Mouse (Mus musculus) erythroblast, embryonic 14.5 days (primary cell): ENCODE data around the gene Prrx2.

Experiments used
- GATA1 ChIP-seq: IDR thresholded peaks from 2 replicates; pipeline ENCODE4 v1.6.1; 2012; ENCODE audit warnings: low read length, inconsistent platforms, mixed read lengths
- TAL1 ChIP-seq: IDR thresholded peaks from 3 replicates; pipeline ENCODE4 v1.6.1; 2012; ENCODE audit warnings: low read length, inconsistent platforms, mixed read lengths

DNA sequence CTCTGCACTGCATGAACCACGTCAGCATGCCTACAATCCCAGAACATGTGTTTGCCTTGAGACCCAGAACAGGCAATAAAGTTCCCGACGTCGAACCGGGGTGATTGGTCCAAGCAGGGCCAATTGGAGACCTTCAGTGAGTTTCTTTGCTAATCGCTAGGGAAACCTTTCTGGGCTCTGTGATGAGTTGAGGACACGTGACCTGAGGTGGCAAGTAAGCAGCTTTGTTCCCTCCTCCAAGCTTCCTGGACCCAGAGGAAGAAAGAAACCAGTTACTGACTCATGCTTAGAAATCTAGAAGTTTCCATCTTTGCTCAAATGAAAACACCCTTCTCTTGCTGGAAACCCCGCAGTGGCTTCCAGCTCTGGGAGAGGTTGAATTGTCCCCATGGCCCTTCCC, 78.2 kb downstream of the Prrx2 start:
- no peak for TF ChIP-seq GATA1
- TF ChIP-seq TAL1: no peak
